Mouse (Mus musculus): ENCODE data around the gene Zdhhc14.

DNA sequence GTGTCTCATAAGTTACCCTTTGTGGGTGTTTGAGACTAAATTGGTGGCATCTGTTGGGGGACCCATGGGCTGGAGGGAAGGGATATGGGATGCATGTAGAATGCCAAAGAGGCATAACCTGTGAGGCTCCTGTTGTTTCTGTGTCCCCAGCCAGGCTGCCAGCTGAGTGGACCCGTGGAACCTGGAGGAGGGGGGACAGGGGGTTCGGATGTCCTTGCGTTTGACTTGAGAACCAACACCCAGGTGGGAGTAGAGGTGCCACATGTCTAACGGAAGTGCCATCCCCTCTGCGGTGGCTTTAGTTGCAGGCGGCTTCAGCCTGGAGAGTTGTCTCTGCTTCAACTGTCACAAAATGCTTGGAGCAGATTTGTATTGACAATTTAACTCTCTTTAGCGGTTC, 2.5 kb downstream of the Zdhhc14 start:
- TF ChIP-seq CTCF (IDR thresholded peaks at IDR 0.05; ENCODE audit: low read depth) (no peak), EP300 (IDR thresholded peaks at IDR 0.05; ENCODE audit: low read depth) (no peak)
